Mouse (Mus musculus) CH12F3 (cell line): Measurements from ENCODE around the gene Acvr1.

Experiments
- in situ Hi-C: fragments of 300-500 bp; cut with MboI; formaldehyde crosslinking; loops from 2 replicates; pipeline ENCODE4 v1.14.3; 2020; ENCODE audit warnings: low sequenced_read_pairs

The Acvr1 gene

GRCm38 (mm10) chr2:58481450-58482100 is 85.4 kb downstream of the Acvr1 start:
- in situ Hi-C loops, result no loop called here

DNA sequence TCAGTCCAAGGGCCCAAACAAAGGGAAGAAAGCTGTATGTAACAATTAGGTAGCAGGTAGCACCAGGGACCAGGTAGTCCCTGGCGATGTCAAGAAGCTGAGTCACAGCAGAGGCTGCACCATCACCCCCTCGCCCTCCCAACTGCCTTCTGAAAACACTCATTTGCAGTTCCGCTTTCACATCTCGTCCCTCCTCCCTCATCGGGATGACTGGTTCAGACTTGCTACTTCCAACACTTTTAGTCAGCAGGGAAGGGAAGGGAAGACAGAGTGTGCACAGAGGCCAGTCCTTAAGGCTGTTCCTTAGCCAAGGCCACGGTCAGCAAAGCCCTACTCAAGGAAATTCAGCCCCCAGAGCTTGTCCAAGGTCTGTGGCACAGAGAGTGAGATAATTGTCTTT is 86.2 kb downstream of the Acvr1 start:
- in situ Hi-C loops, result no loop called here

GRCm38 (mm10) chr2:58479536-58479935 is 87.4 kb downstream of the Acvr1 start:
- in situ Hi-C loops, result no loop called here

- in situ Hi-C loops, result no loop called here
Measured at GRCm38 (mm10) chr2:58478144-58478543, 88.8 kb downstream of the Acvr1 start.

DNA sequence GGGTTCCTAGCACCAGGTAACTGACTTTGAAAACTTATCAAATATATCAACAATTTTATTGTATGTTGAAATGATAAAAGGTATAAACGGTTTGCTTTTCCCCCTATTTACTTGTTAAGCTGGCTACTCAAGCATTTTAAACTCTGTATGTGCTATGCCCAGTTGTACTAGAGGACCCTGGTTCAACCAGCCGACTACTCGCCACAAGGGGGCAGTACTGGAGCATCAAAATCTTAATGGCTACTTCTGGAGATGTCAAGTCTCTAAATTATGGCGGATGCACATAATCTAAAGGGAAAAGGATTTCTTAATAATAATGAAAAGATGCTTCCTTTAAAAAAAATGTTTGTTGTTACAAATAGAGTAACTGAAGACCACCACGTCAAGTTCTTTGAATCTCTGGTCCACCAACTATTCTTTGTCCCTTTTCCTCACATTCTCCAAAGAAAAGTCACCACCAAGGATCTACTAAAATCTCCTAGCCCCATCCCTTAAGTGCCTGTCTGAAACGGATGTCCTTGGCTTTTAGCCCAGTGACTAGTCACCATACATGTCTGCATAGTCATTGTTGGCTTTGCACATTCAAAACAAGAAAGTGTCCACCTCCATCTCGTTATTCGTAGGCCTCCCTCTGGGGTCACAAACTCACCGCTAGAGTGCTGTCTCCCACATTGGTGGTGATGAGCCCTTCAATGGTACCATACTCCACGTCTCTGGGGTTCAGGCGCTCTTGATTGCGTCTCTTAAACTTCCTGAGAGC is 89.8 kb downstream of the Acvr1 start:
- in situ Hi-C loops, result no loop called here

- in situ Hi-C loops, result no loop called here
Measured at GRCm38 (mm10) chr2:58475578-58475977, 91.4 kb downstream of the Acvr1 start.

DNA sequence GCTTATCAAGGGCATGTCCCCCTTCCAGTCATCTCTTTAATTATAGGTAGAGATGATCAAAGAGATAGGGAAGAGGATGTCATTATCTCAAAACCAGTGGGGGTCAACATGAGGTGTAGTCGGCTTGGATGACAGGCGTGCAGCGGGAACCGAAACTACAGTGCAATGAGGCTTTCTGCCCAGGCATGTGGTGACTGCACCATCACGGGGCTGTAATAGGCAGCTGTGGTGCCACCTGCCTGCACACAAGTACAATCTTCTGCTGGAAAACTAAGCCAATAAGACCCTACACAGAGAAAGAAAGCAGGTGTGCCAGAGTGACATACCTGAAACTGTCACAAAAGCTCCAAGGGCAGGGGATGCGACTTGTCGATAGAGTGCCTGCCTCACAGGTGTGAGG is 96.7 kb downstream of the Acvr1 start:
- in situ Hi-C loops, result no loop called here

- in situ Hi-C loops, result no loop called here
Measured at GRCm38 (mm10) chr2:58469816-58470215, 97.1 kb downstream of the Acvr1 start, which contains the start of gene Gm17409. TSS of gene Gm17409 (plus strand) at chr2:58470116.

GRCm38 (mm10) chr2:58458820-58459371 is 108.1 kb downstream of the Acvr1 start:
- in situ Hi-C loops, result no loop called here

- in situ Hi-C loops, result no loop called here
Measured at GRCm38 (mm10) chr2:58457488-58457865, 109.5 kb downstream of the Acvr1 start.

DNA sequence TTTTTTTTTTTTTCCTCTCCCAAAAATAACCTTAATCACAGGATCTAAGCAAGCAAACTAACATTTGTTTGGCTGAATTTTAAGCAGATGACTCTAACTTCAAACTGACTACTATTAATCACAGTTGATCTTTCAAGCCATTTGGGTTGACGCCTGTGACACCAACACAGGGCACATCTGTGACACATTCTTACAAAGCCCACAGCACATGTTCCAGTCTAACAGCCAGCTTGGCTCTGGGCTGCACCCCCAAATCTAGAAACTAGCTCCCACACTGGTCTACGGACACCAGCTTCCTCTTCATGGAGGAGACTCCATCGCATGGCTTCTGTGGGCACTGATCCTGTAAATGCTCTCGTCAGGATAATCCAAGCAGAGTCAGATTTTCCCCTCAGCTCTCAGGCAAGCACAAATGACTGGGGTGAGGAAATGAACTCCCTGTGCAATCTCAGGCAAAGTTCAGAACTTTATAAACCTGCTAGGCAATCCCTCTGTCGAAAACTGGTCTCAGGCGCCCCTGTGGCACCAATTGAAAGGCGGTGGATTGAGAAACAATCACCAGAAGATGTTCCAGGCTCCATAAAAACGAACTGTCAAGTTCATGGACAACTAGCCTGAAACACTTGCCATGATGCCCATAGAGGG is 110.0 kb downstream of the Acvr1 start:
- in situ Hi-C loops, result no loop called here

DNA sequence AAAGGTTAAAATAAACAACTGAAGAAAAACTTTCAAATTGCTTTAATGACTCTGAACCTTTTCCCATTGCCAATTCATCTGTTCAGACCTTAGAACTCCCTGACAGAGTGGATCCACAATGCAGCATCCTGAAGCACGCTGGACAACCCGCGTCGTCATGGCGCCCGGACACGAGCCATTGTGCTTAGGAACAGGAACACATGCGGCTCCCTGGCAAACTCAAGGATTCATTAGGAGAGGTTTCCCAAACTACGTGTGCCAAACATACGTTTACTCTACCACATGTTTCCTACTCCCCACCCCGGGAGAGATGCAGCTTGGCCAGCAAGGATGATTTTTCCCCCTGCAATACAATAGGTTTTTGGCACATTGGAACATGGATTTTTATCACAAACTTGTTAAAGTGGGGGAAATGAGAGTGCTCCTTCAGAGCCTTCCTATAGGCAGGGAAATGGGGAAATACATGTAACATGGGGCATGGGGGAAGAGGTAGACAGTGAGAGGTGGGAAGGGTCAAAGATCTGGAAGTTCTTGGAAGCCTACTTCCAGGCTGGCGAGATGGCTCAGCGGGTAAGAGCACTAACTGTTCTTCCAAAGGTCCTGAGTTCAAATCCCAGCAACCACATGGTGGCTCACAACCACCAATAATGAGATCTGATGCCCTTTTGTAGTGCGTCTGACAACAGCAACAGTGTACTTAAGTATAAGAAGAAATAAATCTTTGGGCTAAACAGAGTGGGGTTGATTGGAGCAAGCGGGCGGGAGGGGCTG is 112.7 kb downstream of the Acvr1 start:
- in situ Hi-C loops, result no loop called here

DNA sequence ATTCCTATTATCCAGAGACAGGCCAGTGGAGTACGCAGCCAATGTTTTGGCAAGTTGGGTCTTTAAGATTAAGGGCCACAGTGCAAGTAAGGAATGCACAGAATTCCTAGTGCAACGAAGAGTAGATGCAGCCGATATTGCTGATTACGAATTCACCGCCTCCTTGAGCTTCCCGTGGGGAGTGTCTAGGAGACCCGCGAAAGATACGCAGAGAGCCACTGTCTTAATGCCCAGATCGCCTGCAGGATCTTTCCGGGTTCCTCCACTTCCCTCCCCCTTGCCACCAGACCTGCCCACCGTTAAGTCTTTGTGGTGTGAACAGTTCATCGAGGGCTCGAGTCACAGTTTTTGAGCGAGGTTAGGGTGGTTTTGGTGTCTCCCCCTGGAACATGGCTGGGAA is 120.0 kb downstream of the Acvr1 start:
- in situ Hi-C loops, result no loop called here

DNA sequence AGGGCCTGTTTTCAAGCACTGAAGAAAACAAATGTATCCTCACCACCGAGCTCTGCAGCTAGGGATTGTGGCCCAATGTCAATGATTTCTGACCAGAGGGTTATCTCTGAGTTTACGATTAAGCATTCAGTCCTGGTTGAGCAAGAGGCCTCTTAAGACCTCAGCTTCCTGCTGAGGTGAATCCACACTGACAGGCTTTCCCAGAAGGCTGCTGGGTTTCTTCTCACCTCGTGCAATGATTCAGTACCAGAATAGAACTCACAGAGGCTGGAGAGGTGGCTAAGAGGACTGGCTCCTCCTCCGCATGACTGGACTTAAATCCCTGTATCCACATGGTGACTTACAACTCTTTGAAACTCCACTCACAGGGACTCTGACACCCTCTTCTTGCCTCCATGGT is 123.8 kb downstream of the Acvr1 start:
- in situ Hi-C loops, result no loop called here

GRCm38 (mm10) chr2:58436911-58437310 is 130.0 kb downstream of the Acvr1 start:
- in situ Hi-C loops, result no loop called here

- in situ Hi-C loops, result no loop called here
Measured at GRCm38 (mm10) chr2:58435507-58435906, 131.4 kb downstream of the Acvr1 start.

DNA sequence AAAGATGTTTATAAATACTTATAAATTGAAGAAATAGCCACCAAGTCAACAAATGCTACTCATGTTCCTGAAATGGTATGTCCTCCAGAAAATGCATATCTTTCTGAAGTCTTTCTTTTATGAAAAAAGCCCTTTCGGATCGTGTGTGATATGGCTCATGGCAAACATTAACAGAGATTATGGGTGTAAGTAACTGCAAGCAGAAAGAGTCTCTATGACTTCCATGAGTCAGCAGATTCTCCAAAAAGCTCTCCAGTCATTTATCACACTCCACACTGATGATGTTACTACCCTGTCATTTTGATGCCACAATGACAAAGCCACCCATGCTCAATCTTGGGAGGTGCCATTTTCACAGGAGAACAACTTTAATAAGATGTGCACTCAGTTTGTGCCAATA is 132.5 kb downstream of the Acvr1 start:
- in situ Hi-C loops, result no loop called here

GRCm38 (mm10) chr2:58433317-58433716 is 133.6 kb downstream of the Acvr1 start:
- in situ Hi-C loops, result no loop called here

DNA sequence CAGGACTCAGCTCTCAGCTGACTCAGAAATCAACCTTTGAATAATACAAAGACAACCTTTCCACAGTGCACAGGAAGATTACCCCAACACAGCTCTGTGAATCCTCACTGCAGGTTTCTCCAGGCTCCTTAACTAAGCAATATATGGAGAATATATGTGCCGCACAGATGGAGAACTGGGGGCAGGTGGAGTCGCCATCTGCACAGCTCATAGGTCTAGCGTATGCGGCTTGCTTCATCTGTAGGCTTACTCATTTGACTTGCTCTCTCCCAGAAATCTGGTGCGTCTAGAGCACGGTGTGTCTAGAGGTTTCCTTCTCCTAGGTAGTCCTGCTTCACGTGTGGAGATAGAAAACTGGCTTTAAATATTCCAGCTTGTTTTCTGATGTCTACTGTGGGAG is 134.7 kb downstream of the Acvr1 start:
- in situ Hi-C loops, result no loop called here

- in situ Hi-C loops, result no loop called here
Measured at GRCm38 (mm10) chr2:58425436-58426004, 141.4 kb downstream of the Acvr1 start.

- in situ Hi-C loops, result no loop called here
Measured at GRCm38 (mm10) chr2:58423319-58423718, 143.6 kb downstream of the Acvr1 start.
